In the genomic region with DNA sequence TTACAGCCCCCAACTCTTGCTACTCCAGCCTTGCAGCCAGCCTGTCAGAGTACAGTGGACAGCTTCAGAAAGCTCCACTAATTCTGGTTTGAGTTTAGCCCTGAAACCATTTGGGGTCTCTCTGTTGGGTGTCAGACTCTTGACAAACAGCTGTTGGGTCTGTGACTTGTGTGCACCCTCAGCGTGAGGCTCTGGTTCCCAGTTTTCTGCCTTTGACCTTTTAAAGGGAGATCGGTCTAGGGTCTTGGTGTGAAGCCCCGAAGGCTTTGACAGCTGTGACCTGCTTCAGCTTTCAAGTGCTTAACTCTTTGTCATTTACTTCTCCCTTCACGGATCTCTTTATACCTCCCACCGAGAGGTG, we compare ENCODE assay signal across 8 mouse cellular contexts. TPM values are rescaled to one million over a fixed set of nuclear protein-coding genes. Genes with fewer than 3 reads are reported as not detected.
DNase-seq lines count a peak whose midpoint lies in the region; ATAC-seq and TF ChIP-seq lines count a peak whose summit lies in the region.

No protein-coding gene starts in this region.

- no peaks in the 10 kb centered on the region for H3K27me3 ChIP-seq in erythroblast, embryonic 14.5 days (ENCODE audit: control insufficient read depth)
- no peaks in the 10 kb centered on the region for H3K27me3 ChIP-seq in C2C12 (ENCODE audit: control insufficient read depth, insufficient read depth, insufficient read length)
- H3K27me3 ChIP-seq in forebrain, embryonic 14.5 days (replicated peaks; ENCODE audit: control insufficient read depth, insufficient read depth, low read length): no peaks in the 10 kb centered on the region
- H3K27me3 ChIP-seq in liver, embryonic 16.5 days (ENCODE audit: control insufficient read depth, insufficient read depth, low read depth, low read length): no peaks in the 10 kb centered on the region

- peak overlapping the region; percentile 98; the same call in 1 of the 2 replicates for H3K27ac ChIP-seq in forebrain, embryonic 14.5 days (ENCODE audit: low read depth, low read length)
- H3K27ac ChIP-seq in liver, embryonic 16.5 days (ENCODE audit: low read length): peak overlapping the region; percentile 95

- peaks cover 18% of the 10 kb centered on the region for H3K79me3 ChIP-seq in C2C12 (ENCODE audit: low read depth)

- no peak for TF ChIP-seq CTCF in C2C12 (IDR thresholded peaks at IDR 0.05; ENCODE audit: control insufficient read depth, insufficient read depth, insufficient read length)

- peak overlapping the region; percentile 52 for H3ac ChIP-seq in C2C12 (ENCODE audit: control insufficient read depth, insufficient read length, low read depth)

- no peaks in the 10 kb centered on the region for H3K9me3 ChIP-seq in erythroblast, embryonic 14.5 days (ENCODE audit: control insufficient read depth, low read length)
- no peaks in the 10 kb centered on the region for H3K9me3 ChIP-seq in forebrain, embryonic 14.5 days (replicated peaks; ENCODE audit: control insufficient read depth, low read length)
- no peaks in the 10 kb centered on the region for H3K9me3 ChIP-seq in liver, embryonic 16.5 days (replicated peaks; ENCODE audit: control insufficient read depth, low read length)

- peaks cover 42% of the 10 kb centered on the region for H3K4me1 ChIP-seq in erythroblast, embryonic 14.5 days (ENCODE audit: control insufficient read depth)
- H3K4me1 ChIP-seq in forebrain, embryonic 14.5 days (ENCODE audit: control insufficient read depth, insufficient read depth, low read length): peaks cover 10% of the 10 kb centered on the region
- peaks cover 19% of the 10 kb centered on the region for H3K4me1 ChIP-seq in liver, embryonic 16.5 days (ENCODE audit: control insufficient read depth, low read depth, low read length)

- WGBS in forebrain, embryonic 14.5 days: 0% methylated on average over 5 of the region's 5 CpGs
- WGBS in liver, embryonic 16.5 days (ENCODE audit: insufficient replicate concordance): 17% methylated on average over 5 of the region's 5 CpGs

- ATAC-seq in erythroblast, adult 5-6 weeks (replicated peaks; ENCODE audit: low FRiP score, poor library complexity, severe bottlenecking): no peak
- no peak for ATAC-seq in forebrain, embryonic 14.5 days
- ATAC-seq in liver, embryonic 16.5 days (ENCODE audit: low read depth): no peak
- no peak for ATAC-seq in frontal cortex, adult (ENCODE audit: low TSS enrichment)

- peak; percentile 20 for DNase-seq in forebrain, embryonic 14.5 days (ENCODE audit: low spot score)
- DNase-seq in right cerebral cortex, postnatal 14 days: no peak
- DNase-seq in spleen, postnatal 36 days (ENCODE audit: low spot score in 2 of 2): no peak

- H3K9ac ChIP-seq in forebrain, embryonic 14.5 days (ENCODE audit: low read length): peak overlapping the region; percentile 98
- peak overlapping the region; percentile 97 for H3K9ac ChIP-seq in liver, embryonic 16.5 days (ENCODE audit: low read depth, low read length)

- peaks cover 23% of the 10 kb centered on the region for H3K79me2 ChIP-seq in C2C12 (ENCODE audit: control insufficient read depth, insufficient read depth)

- H3K4me3 ChIP-seq in erythroblast, embryonic 14.5 days (replicated peaks): peak overlapping the region; percentile 89
- H3K4me3 ChIP-seq in C2C12 (ENCODE audit: insufficient read depth, poor library complexity, severe bottlenecking): peak overlapping the region; percentile 91
- peak overlapping the region; percentile 91 for H3K4me3 ChIP-seq in forebrain, embryonic 14.5 days (ENCODE audit: low read depth, low read length)
- H3K4me3 ChIP-seq in liver, embryonic 16.5 days (ENCODE audit: low read depth, low read length): peak overlapping the region; percentile 92

- H3K36me3 ChIP-seq in erythroblast, embryonic 14.5 days (ENCODE audit: control insufficient read depth): peaks cover 51% of the 10 kb centered on the region
- H3K36me3 ChIP-seq in C2C12 (ENCODE audit: control insufficient read depth, insufficient read depth): peaks cover 47% of the 10 kb centered on the region
- peaks cover 43% of the 10 kb centered on the region for H3K36me3 ChIP-seq in forebrain, embryonic 14.5 days (ENCODE audit: control insufficient read depth, insufficient read depth, low read length)
- peaks cover 24% of the 10 kb centered on the region for H3K36me3 ChIP-seq in liver, embryonic 16.5 days (ENCODE audit: control insufficient read depth, insufficient read depth)

- H3K4me2 ChIP-seq in forebrain, embryonic 14.5 days (ENCODE audit: low read length): peak overlapping the region; percentile 81
- H3K4me2 ChIP-seq in liver, embryonic 16.5 days (ENCODE audit: low read depth, low read length): peak overlapping the region; percentile 97

TF ChIP-seq in C2C12, 6 proteins besides CTCF, POLR2A, EP300 and RAD21:
- no peak for TF ChIP-seq USF1 (IDR thresholded peaks at IDR 0.05; ENCODE audit: low read depth)
- TF ChIP-seq MAX (IDR thresholded peaks at IDR 0.05): no peak
- TF ChIP-seq CEBPB (IDR thresholded peaks at IDR 0.05; ENCODE audit: low read depth): no peak

RNA-seq across cellular contexts. Expression of gene Smarcc2, which starts 1.2 kb away (rescaled TPM):
- polyA plus RNA-seq in erythroblast, embryonic 14.5 days (2012): 19.2 and 19.5 TPM in 2 replicates
- 22.1 and 31.6 TPM in 2 replicates for total RNA-seq in erythroblast, adult 5-6 weeks (2015; ENCODE audit: low replicate concordance)
- 29.0 and 34.7 TPM in 2 replicates for total RNA-seq in erythroblast, adult 5-6 weeks (2017; ENCODE audit: low replicate concordance)
- 48.4 TPM for polyA plus RNA-seq in C2C12 (2012; fragmentation: generic; extraction: Trizol)
- 178 and 201 TPM in 2 replicates for polyA plus RNA-seq in forebrain, embryonic 14.5 days (2014; fragmentation: Nextera tagmentation; extraction: Ambion mirVana)
- polyA plus RNA-seq in liver, embryonic 16.5 days (2015; fragmentation: Nextera tagmentation; extraction: Ambion mirVana): 20.3 and 22.6 TPM in 2 replicates

RNA-seq across cellular contexts. Expression of gene Myl6, which starts 33.7 kb away (rescaled TPM):
- polyA plus RNA-seq in erythroblast, embryonic 14.5 days (2012): 36.6 and 41.6 TPM in 2 replicates
- 410 and 475 TPM in 2 replicates for total RNA-seq in erythroblast, adult 5-6 weeks (2015; ENCODE audit: low replicate concordance)
- total RNA-seq in erythroblast, adult 5-6 weeks (2017; ENCODE audit: low replicate concordance): 558 TPM in 2 replicates
- 3,169 TPM for polyA plus RNA-seq in C2C12 (2012; fragmentation: generic; extraction: Trizol)
- 732 and 818 TPM in 2 replicates for polyA plus RNA-seq in forebrain, embryonic 14.5 days (2014; fragmentation: Nextera tagmentation; extraction: Ambion mirVana)
- polyA plus RNA-seq in liver, embryonic 16.5 days (2015; fragmentation: Nextera tagmentation; extraction: Ambion mirVana): 448 and 465 TPM in 2 replicates

RNA-seq across cellular contexts. Expression of gene Myl6b, which starts 38.2 kb away (rescaled TPM):
- polyA plus RNA-seq in erythroblast, embryonic 14.5 days (2012): 0.63 and 0.76 TPM in 2 replicates
- total RNA-seq in erythroblast, adult 5-6 weeks (2015; ENCODE audit: low replicate concordance): 5.4 TPM in 1 of 2 replicates, not detected in the other
- 0.85 TPM in 1 of 2 replicates, not detected in the other for total RNA-seq in erythroblast, adult 5-6 weeks (2017; ENCODE audit: low replicate concordance)
- 16.7 TPM for polyA plus RNA-seq in C2C12 (2012; fragmentation: generic; extraction: Trizol)
- polyA plus RNA-seq in forebrain, embryonic 14.5 days (2014; fragmentation: Nextera tagmentation; extraction: Ambion mirVana): 4.6 and 5.8 TPM in 2 replicates
- 1.8 and 2.0 TPM in 2 replicates for polyA plus RNA-seq in liver, embryonic 16.5 days (2015; fragmentation: Nextera tagmentation; extraction: Ambion mirVana)

RNA-seq across cellular contexts. Expression of gene Rnf41, which starts 48.8 kb away (rescaled TPM):
- polyA plus RNA-seq in erythroblast, embryonic 14.5 days (2012): 0.37 and 0.48 TPM in 2 replicates
- total RNA-seq in erythroblast, adult 5-6 weeks (2015; ENCODE audit: low replicate concordance): 2.9 and 4.6 TPM in 2 replicates
- total RNA-seq in erythroblast, adult 5-6 weeks (2017; ENCODE audit: low replicate concordance): 2.9 and 3.3 TPM in 2 replicates
- 34.0 TPM for polyA plus RNA-seq in C2C12 (2012; fragmentation: generic; extraction: Trizol)
- 94.2 and 107 TPM in 2 replicates for polyA plus RNA-seq in forebrain, embryonic 14.5 days (2014; fragmentation: Nextera tagmentation; extraction: Ambion mirVana)
- 8.3 and 8.5 TPM in 2 replicates for polyA plus RNA-seq in liver, embryonic 16.5 days (2015; fragmentation: Nextera tagmentation; extraction: Ambion mirVana)

RNA-seq across cellular contexts. Expression of gene Nabp2, which starts 49.0 kb away (rescaled TPM):
- 32.3 and 34.1 TPM in 2 replicates for polyA plus RNA-seq in erythroblast, embryonic 14.5 days (2012)
- total RNA-seq in erythroblast, adult 5-6 weeks (2015; ENCODE audit: low replicate concordance): 11.1 and 20.1 TPM in 2 replicates
- 7.4 and 15.2 TPM in 2 replicates for total RNA-seq in erythroblast, adult 5-6 weeks (2017; ENCODE audit: low replicate concordance)
- polyA plus RNA-seq in C2C12 (2012; fragmentation: generic; extraction: Trizol): 93.0 TPM
- polyA plus RNA-seq in forebrain, embryonic 14.5 days (2014; fragmentation: Nextera tagmentation; extraction: Ambion mirVana): 147 and 180 TPM in 2 replicates
- 31.6 and 31.7 TPM in 2 replicates for polyA plus RNA-seq in liver, embryonic 16.5 days (2015; fragmentation: Nextera tagmentation; extraction: Ambion mirVana)

Comparison
In these comparisons a context has a peak if more than half of its experiments do, and no peak if none do; other contexts are left out.
1. RNA of gene Myl6, which starts 33.7 kb away (polyA plus RNA-seq): 3,169 TPM in C2C12 (single experiment), 732 to 818 TPM in forebrain, embryonic 14.5 days and 448 to 465 TPM in liver, embryonic 16.5 days; 36.6 to 41.6 TPM in erythroblast, embryonic 14.5 days; every median in the first group is over 10 times any median in the second.
2. Peak in every context shown above with its lines, with median percentiles within 50 percentile points of each other: H3K4me3 ChIP-seq.